Mouse (Mus musculus) midbrain, embryonic 13.5 days (tissue): ENCODE data around the gene 4930453N24Rik. TPM values are rescaled to one million over a fixed set of nuclear protein-coding genes. Genes with fewer than 3 reads are reported as not detected.

Source experiments
- ATAC-seq: fragments of 200-750 bp; cut with Nextera tagmentation; 2 replicates; pipeline ENCODE4 v1.8.0; 2017; ENCODE audit warnings: mild to moderate bottlenecking, moderate TSS enrichment, moderate library complexity
- H3K27ac ChIP-seq: fragments of 300-500 bp; sonication (generic); 2 replicates; pipeline ENCODE4 v1.5.1; 2015; ENCODE audit warnings: inconsistent platforms, mild to moderate bottlenecking, moderate library complexity
- H3K27me3 ChIP-seq: fragments of 300-500 bp; sonication (generic); 2 replicates; pipeline ENCODE4 v1.6.1; 2015; ENCODE audit warnings: mild to moderate bottlenecking, inconsistent platforms
- H3K36me3 ChIP-seq: fragments of 300-500 bp; sonication (generic); 2 replicates; pipeline ENCODE4 v1.6.1; 2015; ENCODE audit warnings: mild to moderate bottlenecking, inconsistent platforms
- H3K4me1 ChIP-seq: fragments of 300-500 bp; sonication (generic); replicated peaks from 2 replicates; pipeline ENCODE4 v1.6.1; 2015; ENCODE audit warnings: inconsistent platforms
- H3K4me2 ChIP-seq: fragments of 300-500 bp; sonication (generic); replicated peaks from 2 replicates; pipeline ENCODE4 v1.6.1; 2015; ENCODE audit warnings: moderate library complexity, mild to moderate bottlenecking, inconsistent platforms
- H3K4me3 ChIP-seq: fragments of 300-500 bp; sonication (generic); replicated peaks from 2 replicates; pipeline ENCODE4 v1.5.1; 2015; ENCODE audit warnings: mild to moderate bottlenecking, inconsistent platforms
- H3K9ac ChIP-seq: fragments of 300-500 bp; sonication (generic); replicated peaks from 2 replicates; pipeline ENCODE4 v1.6.1; 2015; ENCODE audit warnings: mild to moderate bottlenecking, inconsistent platforms
- H3K9me3 ChIP-seq: fragments of 300-500 bp; sonication (generic); 2 replicates; pipeline ENCODE4 v1.6.1; 2016; ENCODE audit warnings: mild to moderate bottlenecking, inconsistent platforms
- WGBS: fragments of 180-500 bp; shearing (Covaris S2); methylation state at CpG from one replicate; pipeline ENCODE4 v1.1.7; 2015; 5-methylcytosine and 5-hydroxymethylcytosine counted together
- polyA plus RNA-seq: library from polyadenylated mRNA; unstranded; fragments of >200 nt; fragmentation: Nextera tagmentation; extraction: Ambion mirVana; gene quantifications from 2 replicates; pipeline ENCODE4 v1.2.1, GENCODE M21; 2015

Gene 4930453N24Rik
- polyA plus RNA-seq, 1 experiment from 2014 or later = 22.2 TPM

DNA sequence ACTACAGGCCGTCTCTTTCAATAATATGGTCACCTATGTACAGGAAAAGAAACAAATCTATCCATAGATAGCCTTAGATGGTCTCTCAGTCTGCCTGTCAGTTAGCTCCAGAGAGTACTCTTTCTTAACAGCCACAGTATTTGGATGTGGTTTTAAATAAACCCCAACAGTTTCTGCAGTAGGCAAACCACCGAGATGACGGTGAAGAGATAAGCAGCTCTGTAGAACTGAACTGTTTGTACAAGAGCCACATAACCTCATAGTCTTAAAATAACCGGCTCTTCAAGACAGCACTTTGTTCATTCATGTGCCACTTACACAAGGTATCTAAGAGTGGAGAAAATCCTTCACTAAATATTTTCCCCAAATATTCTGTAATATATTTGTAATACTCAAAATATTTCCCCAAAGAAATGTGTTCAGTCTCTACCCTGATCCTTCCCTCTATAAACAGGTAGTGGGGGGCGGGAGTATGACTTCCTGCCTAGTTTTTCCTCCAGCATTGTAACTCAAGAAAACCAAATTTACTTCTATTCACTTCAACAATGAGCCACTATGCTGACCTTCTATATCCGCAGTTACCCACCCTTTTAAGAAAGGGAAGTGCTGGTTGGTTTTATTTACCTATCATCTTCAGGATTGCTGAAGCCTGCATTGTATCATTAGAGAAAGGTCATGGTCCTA is 12.3 kb downstream of the 4930453N24Rik start:
- peaks cover 25% of the 10 kb centered on the region for H3K36me3 ChIP-seq
- H3K9ac ChIP-seq = no peak overlapping the region
- H3K4me1 ChIP-seq = no peaks in the 10 kb centered on the region
- ATAC-seq = no peak
- H3K27me3 ChIP-seq = no peaks in the 10 kb centered on the region
- H3K4me3 ChIP-seq = no peak overlapping the region
- 0 out of 2 replicates have a peak, but pooled peaks cover 7% of the 10 kb centered on the region for H3K9me3 ChIP-seq
- 92% methylated on average over 6 of the region's 6 CpGs for WGBS
- no peak overlapping the region for H3K4me2 ChIP-seq
- no peak overlapping the region for H3K27ac ChIP-seq

DNA sequence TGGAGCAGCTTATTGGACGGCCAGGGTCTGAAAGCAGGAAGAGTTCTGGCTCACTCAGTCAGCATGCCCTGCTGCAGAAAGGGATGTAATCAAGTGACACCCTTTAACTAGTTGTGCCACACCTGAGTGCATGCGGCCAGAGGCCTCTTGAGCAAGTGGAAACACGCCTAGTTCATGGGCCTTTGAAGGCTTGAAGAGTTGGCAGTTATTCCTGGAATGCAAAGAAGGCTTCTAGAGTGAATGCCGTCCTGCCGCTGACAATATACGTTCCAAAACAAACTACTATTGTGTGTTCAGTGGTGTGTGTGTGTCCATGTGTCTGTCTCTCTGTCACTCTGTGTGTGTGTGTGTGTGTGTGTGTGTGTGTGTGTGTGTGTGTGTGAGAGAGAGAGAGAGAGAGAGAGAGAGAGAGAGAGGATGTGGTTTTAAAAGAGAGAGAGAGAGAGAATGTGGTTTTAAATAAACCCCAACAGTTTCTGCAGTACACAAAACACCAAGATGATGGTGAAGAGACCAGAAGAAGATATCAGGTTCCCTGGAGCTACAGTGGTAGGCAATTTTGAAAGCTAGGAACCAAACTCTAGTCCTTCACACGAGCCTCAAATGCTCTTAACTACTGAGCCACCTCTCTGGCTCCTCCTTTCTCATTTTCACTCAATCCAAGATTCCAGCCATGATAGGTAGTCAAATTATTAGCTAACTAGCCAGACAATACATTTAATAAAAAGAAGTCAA is 13.1 kb downstream of the 4930453N24Rik start:
- WGBS = 93% methylated on average over 7 of the region's 7 CpGs
- H3K27me3 ChIP-seq = no peaks in the 10 kb centered on the region
- no peak overlapping the region for H3K9ac ChIP-seq
- H3K4me2 ChIP-seq = no peak overlapping the region
- no peak overlapping the region for H3K4me3 ChIP-seq
- ATAC-seq = no peak
- no peak overlapping the region for H3K27ac ChIP-seq
- peaks cover 16% of the 10 kb centered on the region for H3K36me3 ChIP-seq
- H3K4me1 ChIP-seq = no peaks in the 10 kb centered on the region
- 0 out of 2 replicates have a peak, but pooled peaks cover under 1% of the 10 kb centered on the region for H3K9me3 ChIP-seq

DNA sequence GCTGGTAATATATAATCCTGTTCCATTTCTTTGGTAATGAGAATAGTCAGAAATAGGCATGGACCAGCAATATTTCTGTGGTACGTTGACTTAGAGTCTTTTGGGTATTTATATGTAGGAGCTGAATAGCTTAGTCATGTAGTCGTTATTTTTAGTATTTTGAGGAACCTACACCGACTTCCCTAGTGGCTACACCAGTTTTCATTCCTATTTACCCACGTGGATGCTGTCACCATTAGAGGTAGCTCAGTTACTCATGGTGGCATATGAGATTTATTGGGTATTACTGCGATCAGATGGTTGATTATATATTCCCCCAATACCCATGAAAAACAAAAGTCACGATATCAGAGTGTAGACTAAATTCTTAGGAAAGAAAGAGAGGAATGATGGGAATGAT is 14.6 kb downstream of the 4930453N24Rik start:
- no peak overlapping the region for H3K4me3 ChIP-seq
- no peak overlapping the region for H3K27ac ChIP-seq
- WGBS = 87% methylated on average over 6 of the region's 6 CpGs
- no peak overlapping the region for H3K9ac ChIP-seq
- no peaks in the 10 kb centered on the region for H3K27me3 ChIP-seq
- no peak for ATAC-seq
- H3K4me1 ChIP-seq = no peaks in the 10 kb centered on the region
- peaks cover 7% of the 10 kb centered on the region for H3K36me3 ChIP-seq
- no peak overlapping the region for H3K4me2 ChIP-seq
- H3K9me3 ChIP-seq = no peaks in the 10 kb centered on the region

DNA sequence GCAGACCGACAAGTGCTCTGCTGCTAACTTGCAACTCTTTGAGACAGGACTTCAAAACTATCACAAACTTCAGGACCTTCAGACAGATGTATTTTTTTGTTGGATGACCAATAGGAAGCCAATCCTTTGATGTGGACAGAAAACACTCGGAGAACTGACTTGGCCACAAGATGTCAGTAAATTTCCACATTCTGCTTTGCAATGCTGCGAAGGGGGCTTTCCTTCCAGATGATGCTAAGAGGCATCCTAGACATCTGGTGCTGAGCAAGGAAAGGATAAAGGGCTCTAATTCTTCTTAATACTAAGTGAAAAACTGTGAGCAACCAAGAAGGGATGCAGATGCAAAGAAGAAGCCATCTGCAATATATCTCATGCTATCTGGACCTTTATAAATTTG is 16.2 kb downstream of the 4930453N24Rik start:
- ATAC-seq = peak; percentile 59
- H3K27me3 ChIP-seq = no peaks in the 10 kb centered on the region
- WGBS = 52% methylated on average over 3 of the region's 3 CpGs
- H3K4me1 ChIP-seq = no peaks in the 10 kb centered on the region
- H3K4me2 ChIP-seq = no peak overlapping the region
- H3K36me3 ChIP-seq = no peaks in the 10 kb centered on the region
- no peak overlapping the region for H3K27ac ChIP-seq
- no peak overlapping the region for H3K4me3 ChIP-seq
- H3K9ac ChIP-seq = no peak overlapping the region
- H3K9me3 ChIP-seq = no peaks in the 10 kb centered on the region

DNA sequence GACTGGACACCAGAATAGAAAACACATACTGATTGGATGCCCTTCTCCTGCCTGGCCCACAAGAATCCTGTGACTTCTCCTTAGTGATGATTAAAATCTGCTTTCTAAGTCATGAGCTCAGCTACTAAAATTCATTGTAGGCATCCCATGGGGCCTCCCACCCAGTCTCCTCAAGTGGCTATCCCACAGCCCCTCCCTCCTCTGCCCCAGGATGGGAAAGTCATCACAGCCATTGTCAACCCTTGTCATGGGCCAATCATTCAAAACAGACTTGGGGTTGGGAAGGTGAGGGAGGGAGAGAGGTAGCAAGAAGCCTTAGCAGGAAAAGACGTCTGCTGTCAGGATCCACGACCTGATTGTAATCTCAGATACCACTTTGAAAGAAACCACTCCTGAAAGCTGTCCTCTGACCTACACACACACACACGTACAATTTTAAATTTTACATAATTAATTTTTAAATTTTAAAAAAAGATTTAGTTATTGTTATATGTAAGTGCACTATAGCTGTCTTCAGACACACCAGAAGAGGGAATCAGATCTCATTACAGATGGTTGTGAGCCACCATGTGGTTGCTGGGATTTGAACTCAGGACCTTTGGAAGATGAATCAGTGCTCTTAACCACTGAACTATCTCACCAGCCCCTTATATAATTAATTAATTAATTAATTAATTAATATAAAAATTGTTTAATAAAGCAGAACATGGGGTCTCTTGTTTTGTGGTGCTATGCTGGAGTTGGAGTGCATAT is 16.8 kb downstream of the 4930453N24Rik start:
- H3K9me3 ChIP-seq = no peaks in the 10 kb centered on the region
- no peaks in the 10 kb centered on the region for H3K27me3 ChIP-seq
- no peaks in the 10 kb centered on the region for H3K36me3 ChIP-seq
- WGBS = 53% methylated on average over 3 of the region's 3 CpGs
- no peak overlapping the region for H3K9ac ChIP-seq
- no peak for ATAC-seq
- H3K27ac ChIP-seq = no peak overlapping the region
- H3K4me3 ChIP-seq = no peak overlapping the region
- no peak overlapping the region for H3K4me2 ChIP-seq
- no peaks in the 10 kb centered on the region for H3K4me1 ChIP-seq

DNA sequence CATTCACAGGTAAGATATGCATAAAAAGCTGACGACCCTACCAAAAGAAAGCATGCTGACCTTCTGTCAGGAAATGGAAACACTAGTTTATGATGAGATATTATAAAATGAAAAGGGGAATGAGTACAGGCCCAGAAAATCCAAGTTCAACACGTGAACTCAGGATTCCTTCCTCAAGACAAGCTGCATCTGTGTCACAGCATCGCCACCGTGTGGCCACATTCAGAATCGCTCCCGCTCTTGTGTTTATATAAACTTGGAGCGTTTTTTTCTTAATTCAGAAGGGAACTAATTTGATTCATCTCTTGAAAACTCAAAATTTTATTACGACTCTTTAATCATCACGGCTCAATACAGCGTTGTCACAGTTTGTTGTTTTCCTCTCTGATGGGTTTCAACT is 22.7 kb downstream of the 4930453N24Rik start:
- no peak overlapping the region for H3K27ac ChIP-seq
- no peaks in the 10 kb centered on the region for H3K27me3 ChIP-seq
- H3K9me3 ChIP-seq = no peaks in the 10 kb centered on the region
- no peak overlapping the region for H3K4me2 ChIP-seq
- H3K36me3 ChIP-seq = no peaks in the 10 kb centered on the region
- H3K4me3 ChIP-seq = no peak overlapping the region
- WGBS = 10% methylated on average over 10 of the region's 10 CpGs
- H3K4me1 ChIP-seq = no peaks in the 10 kb centered on the region
- 0 out of 2 replicates have a peak, but pooled peaks have one; percentile 41 for ATAC-seq
- no peak overlapping the region for H3K9ac ChIP-seq

DNA sequence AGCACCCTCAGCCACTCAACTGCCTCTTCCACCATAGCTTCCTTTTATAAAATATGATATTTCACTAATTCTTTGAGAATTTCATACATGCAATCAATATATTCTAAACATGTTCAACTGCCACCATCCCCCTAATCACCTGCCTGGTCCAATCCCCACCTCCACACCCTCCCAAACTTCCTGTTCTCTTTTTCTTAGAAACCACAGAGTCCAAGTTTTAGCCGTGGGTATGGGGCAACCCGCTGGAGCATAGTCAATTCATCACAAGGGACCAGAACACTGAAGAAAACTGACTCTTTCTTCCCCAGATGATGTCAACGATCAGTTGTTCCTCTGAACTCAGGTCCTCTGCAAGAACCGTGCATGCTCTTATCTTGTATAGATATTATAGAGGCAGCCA is 25.9 kb downstream of the 4930453N24Rik start:
- Histone ChIP-seq H3K4me2 (no peak overlapping the region), H3K27ac (no peak overlapping the region), H3K27me3 (no peaks in the 10 kb centered on the region), H3K9ac (no peak overlapping the region), H3K4me1 (no peaks in the 10 kb centered on the region), H3K36me3 (no peaks in the 10 kb centered on the region), H3K9me3 (no peaks in the 10 kb centered on the region), H3K4me3 (no peak overlapping the region)
- 87% methylated on average over 4 of the region's 4 CpGs for WGBS
- no peak for ATAC-seq

DNA sequence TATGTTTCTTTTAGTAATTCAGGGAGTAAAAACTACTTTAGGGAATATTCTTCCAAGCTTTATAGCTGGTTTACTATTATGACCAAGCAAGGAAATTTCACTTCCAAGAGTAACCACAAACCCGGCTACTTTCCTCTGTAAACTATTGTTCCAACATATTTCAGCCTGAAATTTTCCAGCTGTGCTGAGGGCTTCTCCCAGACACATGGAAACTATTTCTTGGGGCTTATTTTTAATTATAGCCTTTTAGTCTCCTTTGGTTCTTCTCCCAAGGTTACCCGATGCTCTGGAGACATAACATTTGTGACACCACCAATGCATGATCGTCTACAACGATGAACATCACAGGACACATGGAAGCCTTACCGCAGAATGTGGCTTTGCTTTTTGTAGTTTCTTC is 33.7 kb downstream of the 4930453N24Rik start:
- no peaks in the 10 kb centered on the region for H3K9me3 ChIP-seq
- no peak overlapping the region for H3K4me3 ChIP-seq
- ATAC-seq = no peak
- H3K27me3 ChIP-seq = no peaks in the 10 kb centered on the region
- H3K27ac ChIP-seq = no peak overlapping the region
- no peak overlapping the region for H3K4me2 ChIP-seq
- H3K36me3 ChIP-seq = no peaks in the 10 kb centered on the region
- WGBS = 95% methylated on average over 5 of the region's 5 CpGs
- no peaks in the 10 kb centered on the region for H3K4me1 ChIP-seq
- H3K9ac ChIP-seq = no peak overlapping the region

DNA sequence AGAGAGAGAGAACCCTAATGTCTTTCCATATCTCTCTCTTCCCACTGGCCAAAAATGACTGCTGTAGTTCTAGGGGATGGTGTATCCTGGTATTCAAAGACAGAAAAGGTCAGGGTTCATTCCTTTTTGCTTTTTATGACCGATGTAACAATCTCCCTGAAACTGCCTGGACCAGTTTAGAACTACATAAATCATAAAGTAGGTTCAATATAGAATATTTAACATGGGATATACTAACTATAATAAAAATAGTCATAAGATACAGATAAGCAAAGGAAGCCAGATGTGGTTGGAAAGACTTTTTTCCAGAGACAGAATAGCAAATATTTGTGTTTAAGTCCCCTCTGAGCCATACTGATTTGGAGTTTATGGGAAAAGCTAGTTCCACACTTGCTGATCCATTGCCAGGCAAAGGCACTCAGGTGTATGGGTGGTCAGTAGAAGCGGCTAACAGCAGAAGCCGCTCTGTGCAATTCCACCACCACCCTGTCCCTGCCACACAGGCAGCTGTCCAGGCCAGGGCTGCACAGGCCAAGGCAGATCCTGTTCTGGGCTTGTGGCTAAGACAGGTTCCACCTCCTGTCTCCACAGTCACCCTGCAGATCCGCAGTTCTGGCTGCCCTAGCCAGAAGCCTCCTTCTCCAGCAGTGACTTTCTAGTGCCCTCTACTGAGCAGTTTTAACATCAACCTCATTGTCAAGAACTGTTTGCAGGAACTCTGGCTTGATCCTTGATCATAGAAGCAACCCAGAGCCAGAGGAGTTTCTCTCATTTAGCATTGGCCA is 47.5 kb downstream of the 4930453N24Rik start:
- Histone ChIP-seq H3K4me3 (no peak overlapping the region), H3K27ac (no peak overlapping the region), H3K27me3 (0 out of 2 replicates have a peak, but pooled peaks cover 3% of the 10 kb centered on the region), H3K36me3 (no peaks in the 10 kb centered on the region), H3K4me1 (0 out of 2 replicates have a peak, but pooled peaks cover 3% of the 10 kb centered on the region), H3K4me2 (no peak overlapping the region), H3K9ac (no peak overlapping the region), H3K9me3 (no peaks in the 10 kb centered on the region)
- WGBS = 55% methylated on average over 4 of the region's 4 CpGs
- peak; percentile 96 for ATAC-seq

DNA sequence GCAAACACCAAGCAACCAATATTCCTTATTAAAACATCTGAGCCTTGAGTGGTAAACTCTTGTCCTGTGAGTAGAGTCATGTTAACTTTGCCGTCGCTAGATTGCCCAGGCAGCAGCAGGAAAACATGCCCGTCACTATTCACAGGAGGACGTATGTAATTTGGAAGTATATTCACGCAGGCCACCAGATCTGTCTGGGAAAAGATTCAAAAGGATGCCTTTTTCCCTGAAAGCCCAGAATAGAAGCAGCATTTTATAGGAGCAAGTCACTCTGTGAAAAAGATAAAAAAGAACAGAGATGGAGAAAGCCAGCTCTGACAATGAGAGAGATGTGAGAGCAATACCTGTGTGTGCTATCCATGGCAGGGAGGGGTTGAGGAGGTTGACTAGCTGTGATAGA is 49.4 kb downstream of the 4930453N24Rik start:
- 0 out of 2 replicates have a peak, but pooled peaks cover 3% of the 10 kb centered on the region for H3K27me3 ChIP-seq
- no peaks in the 10 kb centered on the region for H3K36me3 ChIP-seq
- no peak for ATAC-seq
- WGBS = 83% methylated on average over 5 of the region's 5 CpGs
- no peak overlapping the region for H3K4me2 ChIP-seq
- no peak overlapping the region for H3K4me3 ChIP-seq
- 0 out of 2 replicates have a peak, but pooled peaks cover 3% of the 10 kb centered on the region for H3K4me1 ChIP-seq
- H3K9ac ChIP-seq = no peak overlapping the region
- H3K27ac ChIP-seq = no peak overlapping the region
- no peaks in the 10 kb centered on the region for H3K9me3 ChIP-seq

DNA sequence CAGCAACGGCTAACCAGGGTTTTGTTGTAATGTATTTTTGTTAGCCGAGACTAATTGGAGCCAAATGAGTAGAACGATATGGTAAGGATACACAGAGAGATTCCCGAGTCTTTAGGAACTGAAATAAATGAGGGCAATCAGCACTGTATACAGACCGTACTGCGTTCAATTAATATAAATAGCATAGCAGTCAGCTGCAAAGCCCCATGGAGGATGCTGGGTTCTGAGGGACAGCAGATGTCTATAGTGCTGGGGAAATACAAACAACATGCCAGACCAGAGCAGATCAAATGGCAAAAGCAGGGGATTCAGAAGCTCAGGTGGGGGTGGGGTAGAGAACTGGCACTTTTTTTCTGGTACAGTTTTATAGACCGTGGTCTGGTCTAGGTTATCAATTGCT is 51.9 kb downstream of the 4930453N24Rik start:
- H3K9me3 ChIP-seq = no peaks in the 10 kb centered on the region
- ATAC-seq = no peak
- H3K9ac ChIP-seq = no peak overlapping the region
- no peak overlapping the region for H3K4me2 ChIP-seq
- H3K4me1 ChIP-seq = 0 out of 2 replicates have a peak, but pooled peaks cover 3% of the 10 kb centered on the region
- H3K4me3 ChIP-seq = no peak overlapping the region
- H3K27me3 ChIP-seq = 0 out of 2 replicates have a peak, but pooled peaks cover 3% of the 10 kb centered on the region
- H3K27ac ChIP-seq = no peak overlapping the region
- WGBS = 81% methylated on average over 7 of the region's 7 CpGs
- H3K36me3 ChIP-seq = no peaks in the 10 kb centered on the region
